Mouse (Mus musculus): ENCODE data around the gene Crocc2.
"Not testable (repeated sequence)": the region's sequence is repeated elsewhere in the genome, so short reads cannot be mapped to it uniquely, and the experiment has no call there.

Gene Crocc2

GRCm38 (mm10) chr1:93161921-93162320, 6.6 kb upstream of the Crocc2 start:
- in situ Hi-C loops (cut with MseI, MboI) = no loop called here

DNA sequence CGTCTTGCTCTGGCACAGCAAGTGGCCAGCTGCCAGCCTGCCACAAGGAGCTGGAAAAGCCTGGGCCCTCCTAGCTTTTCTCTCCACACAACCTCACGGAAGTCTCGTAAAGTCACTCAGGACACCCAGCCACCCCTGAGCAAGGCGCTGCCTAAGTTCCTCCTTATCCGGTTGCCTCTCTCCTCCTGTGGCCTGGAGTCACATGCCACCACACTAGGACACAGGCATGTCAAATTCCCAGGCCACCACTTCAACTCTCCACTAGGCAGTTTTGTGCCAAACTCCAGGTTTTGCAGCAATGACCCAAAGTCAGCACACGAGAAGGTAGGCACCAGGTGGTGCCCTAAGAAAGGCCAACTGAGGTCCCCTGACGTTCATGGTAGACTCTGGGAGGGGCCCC, 5.9 kb upstream of the Crocc2 start:
- in situ Hi-C loops (cut with MseI, MboI) = no loop called here

DNA sequence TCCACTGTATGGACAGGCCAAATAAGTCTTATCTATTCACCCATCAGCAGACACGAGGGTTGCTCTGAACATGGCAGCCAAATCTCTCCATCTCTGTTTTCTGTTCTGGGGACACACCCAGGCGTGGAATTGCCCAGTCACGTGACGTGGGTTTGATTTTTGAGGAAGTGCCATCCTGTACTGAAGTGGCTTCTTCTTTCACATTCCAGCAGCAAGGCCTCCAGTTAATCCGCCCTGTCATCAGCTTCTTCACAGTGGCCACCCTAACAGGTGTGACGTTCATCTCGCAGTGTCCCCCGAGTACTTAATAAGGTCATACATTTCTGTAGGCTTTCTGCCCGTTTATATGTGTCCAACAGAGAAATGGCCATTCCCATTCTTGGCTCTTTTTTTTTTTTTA, 3.1 kb upstream of the Crocc2 start:
- in situ Hi-C loops (cut with MseI, MboI) = no loop called here

DNA sequence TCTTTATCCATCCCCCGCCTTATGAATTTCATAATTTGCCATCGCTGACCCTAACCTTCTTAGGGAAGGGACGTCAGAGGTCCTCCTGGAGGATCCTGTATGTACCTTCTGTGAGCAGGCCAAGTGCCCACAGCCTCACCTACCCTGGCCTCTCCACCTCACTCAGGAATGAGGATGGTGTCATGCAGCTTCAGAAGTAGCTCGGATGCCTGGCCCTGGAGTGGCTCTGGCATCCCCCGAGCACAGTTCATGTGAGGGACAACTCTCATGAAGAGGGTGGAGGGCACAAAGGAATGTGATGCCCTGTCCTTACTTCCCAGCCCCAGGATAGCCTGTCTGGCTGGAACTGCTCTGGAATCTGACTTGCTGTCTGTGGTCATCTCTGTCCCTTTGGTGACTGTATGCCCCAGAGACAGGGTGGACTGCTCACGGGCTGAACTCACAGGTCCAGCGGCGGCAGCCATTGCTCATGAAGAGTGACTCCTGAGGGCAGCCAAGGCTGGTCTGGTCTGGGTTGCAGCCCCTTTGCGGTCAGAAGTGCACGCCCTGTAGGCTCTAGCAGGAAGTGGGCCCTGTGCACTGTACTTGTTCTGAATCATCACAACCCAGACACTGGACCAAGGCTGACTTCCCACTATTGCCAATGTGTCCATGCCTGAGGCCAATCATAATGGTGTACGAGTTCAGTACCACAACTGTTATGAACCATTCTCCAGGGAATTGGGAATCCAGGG, 2.0 kb upstream of the Crocc2 start:
- in situ Hi-C loops (cut with MseI, MboI) = no loop called here

GRCm38 (mm10) chr1:93173665-93174064, 5.1 kb downstream of the Crocc2 start:
- in situ Hi-C loops (cut with MseI, MboI) = no loop called here

DNA sequence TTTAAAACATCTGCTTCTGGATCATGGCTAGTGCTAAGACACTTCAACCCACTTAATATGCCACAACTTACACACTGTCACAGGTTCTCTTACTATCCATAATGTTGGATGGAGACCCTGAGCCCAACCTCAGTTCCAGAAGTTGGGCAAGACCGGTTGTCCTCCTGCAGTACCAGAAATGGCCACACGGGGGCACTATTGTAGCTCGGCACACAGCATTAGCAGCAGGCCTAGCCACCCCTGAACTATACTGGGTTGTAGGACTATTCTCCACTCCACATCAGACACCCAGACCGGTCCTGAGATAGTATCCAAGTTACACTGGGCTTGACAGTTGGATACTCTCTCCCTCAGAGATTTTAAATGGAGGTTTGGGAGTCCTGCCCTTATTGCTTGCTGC, 5.9 kb downstream of the Crocc2 start:
- in situ Hi-C loops (cut with MseI, MboI) = no loop called here

GRCm38 (mm10) chr1:93175849-93176248, 7.3 kb downstream of the Crocc2 start:
- in situ Hi-C loops (cut with MseI, MboI) = no loop called here

DNA sequence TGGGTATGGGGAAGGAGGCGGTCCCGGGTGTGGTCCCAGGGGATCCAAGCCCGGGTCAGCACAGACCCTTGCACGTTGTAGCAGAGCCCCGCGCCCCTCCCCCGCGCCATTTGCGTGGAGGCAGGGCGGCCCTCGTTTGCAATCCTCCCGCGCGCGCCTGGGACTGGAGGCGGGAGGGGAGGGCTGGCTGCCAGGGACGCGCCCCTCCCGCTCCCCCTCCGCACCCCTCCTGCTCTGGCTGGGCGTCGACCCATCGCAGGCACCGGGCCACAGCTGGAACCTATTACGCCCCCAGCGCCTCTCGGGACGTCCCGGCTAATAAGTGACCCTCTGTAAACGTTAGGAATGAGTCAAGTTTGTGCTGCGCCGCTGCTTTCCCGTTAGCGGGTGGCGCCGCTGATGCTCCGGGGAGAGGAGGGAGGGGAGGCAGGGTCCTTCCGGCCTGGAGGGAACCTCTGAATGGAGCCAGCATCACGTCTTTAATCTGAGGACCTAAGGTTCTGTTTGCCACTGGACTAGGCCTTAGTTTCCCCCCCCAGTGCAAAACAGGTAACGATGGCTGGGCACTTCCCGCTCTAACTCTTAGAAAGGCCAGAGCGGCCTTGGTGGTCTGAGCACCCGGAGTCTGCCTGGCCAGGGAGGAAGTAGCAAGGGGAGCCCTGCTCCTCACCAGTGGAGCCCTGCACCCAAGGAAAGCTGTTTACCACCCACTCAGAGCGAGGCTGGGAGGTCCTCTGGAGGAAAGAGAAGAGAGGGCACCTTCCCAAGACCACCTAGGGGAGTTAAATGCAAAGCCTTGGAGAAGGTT, 8.2 kb downstream of the Crocc2 start:
- in situ Hi-C loops (cut with MseI, MboI) = no loop called here

DNA sequence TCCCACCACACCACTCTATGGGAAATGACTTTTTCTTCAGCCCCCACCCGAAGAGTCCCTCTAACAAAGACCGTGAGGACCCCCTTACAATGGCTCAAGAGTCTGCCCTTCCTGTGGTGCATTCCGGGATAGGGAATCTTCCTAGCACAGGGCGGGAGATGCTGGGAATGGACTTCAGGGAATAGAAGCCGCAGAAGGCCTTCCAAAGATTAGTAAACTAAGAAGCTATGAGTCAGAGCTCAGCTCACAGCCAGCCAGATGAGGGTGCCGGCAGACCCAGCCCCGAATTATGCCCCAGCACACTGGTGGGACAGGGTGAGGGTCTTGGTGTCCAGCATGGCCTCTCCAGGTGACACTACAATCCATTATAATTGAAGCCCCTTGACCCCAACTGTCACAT, 13.8 kb downstream of the Crocc2 start:
- in situ Hi-C loops (cut with MseI, MboI) = no loop called here

DNA sequence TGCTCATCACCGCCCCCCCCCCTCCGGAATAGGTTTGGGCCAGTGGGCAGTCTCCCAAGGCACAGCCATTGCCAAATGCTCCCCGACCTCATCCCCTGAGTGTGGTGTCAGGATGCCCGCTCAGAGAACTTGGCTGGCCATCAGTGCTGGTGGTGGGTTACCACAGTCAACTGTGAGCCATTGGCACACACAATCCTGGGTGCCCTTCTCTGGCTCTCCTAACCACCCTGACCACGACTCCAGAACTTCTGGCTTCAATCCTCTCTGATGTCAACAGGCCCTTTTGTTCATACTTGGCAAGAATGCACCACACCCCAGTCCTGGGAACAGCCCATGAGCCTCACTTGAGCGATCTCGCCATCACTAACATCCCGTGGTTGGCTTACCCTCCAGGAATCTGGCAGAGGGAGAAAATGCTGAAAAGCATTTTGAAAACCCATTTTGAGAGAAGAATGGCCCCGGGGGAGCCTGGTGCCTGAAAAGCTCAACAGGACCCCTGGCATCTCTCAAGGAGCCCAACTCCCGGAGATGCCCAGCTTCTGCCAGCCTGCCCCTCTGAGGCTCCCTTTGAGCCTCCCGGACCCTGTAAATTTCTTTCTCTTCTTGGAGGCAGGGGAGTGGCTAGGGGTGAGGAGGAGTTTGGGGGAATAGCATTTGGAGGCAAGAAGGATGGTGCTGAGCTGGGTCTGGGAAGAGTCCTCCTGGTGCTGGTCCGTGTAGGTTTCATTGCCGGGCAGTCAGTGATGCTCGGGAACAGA, 15.7 kb downstream of the Crocc2 start:
- in situ Hi-C loops (cut with MseI, MboI) = no loop called here

DNA sequence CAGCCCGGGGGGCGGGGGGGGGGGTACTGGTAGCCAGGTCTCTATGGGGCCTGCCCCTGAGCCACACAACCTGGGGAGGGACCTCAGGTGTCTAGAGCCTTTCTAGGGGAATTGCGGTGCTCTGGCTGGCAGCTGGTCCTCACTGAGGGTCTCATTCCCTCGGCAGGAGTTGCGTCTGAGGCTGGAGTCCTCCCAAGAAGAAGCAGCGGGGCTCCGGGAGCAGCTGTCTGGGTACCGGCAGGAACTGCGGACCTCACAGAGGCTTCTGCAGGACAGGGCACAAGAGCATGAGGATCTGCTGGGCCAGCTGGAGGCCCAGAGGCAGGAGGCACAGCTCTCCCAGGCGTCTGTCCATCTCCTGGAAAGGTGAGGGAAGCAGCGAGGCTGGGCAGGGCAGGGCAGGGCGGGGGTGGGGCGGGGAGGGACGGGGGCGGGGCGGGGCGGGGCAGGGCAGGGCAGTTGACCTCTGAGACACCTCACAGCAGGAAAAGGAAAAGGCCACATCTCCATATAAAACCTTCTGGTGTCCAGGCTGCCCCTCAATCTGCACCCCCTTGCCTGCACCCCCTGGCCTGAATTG, 22.3 kb downstream of the Crocc2 start:
- in situ Hi-C loops (cut with MseI, MboI) = no loop called here

DNA sequence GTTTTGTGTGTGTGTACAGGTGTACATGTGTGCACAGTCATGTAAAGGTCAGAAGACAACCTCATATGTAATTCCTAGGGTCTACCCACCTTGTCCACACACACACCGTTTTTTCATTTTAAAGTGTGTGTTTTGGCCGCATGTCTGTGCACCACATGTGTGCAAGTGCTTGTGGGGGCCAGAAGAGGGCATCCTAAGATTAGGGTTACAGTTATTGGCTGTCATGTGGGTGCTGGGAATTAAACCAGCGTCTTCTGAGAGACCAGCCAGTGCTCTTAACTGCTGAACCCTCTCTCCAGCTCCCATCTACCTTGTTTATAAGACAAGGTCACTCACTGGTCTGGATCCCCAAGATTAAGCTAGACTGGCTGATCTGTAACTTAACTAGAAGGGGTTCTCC, 26.4 kb downstream of the Crocc2 start:
- in situ Hi-C loops (cut with MseI, MboI) = no loop called here

DNA sequence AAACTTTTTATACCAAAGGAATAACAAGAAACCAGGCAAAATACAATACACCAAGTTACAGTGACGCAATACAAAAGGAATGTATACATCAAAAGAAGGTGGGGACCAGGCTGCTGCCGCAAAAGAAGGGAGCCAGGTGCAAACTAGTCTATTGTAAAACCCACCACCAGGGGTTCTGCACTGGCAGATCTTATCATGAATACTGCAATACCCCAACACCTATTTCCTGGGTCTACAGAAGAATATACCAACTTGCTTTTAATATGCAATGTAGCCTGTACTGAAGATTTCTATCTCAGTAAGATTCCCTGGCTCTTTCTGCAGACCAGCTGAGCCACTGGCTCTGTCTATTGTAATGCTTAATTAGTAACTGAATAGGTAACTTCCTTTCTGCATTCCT, 28.9 kb downstream of the Crocc2 start:
- in situ Hi-C loops (cut with MseI, MboI) = not testable (repeated sequence)

- in situ Hi-C loops (cut with MseI, MboI) = no loop called here
These were observed 29.4 kb downstream of the Crocc2 start for GRCm38 (mm10) chr1:93197916-93198315.

GRCm38 (mm10) chr1:93206277-93206970, 37.9 kb downstream of the Crocc2 start:
- in situ Hi-C loops (cut with MseI, MboI) = no loop called here

GRCm38 (mm10) chr1:93207536-93208064, 39.1 kb downstream of the Crocc2 start:
- in situ Hi-C loops (cut with MseI, MboI) = no loop called here

- in situ Hi-C loops (cut with MseI, MboI) = no loop called here
These were observed 41.7 kb downstream of the Crocc2 start for GRCm38 (mm10) chr1:93210213-93210641.

DNA sequence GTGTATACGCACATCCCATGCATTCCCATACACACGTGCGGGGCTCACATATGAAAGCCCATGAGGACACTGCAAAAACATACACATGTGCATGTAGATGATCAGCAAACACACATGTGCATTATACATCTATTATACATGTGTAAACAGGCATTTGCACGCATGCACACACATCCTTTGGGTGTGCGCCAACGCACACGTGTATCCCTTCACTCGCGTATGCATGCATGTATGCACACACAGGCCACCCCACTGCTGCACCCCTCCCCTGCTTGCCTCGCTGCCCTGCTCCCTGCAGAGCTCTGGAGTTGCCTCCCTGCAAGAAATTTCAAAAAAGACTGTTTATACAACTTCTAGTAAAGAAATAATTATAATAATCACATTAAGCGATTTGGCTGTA, 42.5 kb downstream of the Crocc2 start:
- in situ Hi-C loops (cut with MseI, MboI) = no loop called here

DNA sequence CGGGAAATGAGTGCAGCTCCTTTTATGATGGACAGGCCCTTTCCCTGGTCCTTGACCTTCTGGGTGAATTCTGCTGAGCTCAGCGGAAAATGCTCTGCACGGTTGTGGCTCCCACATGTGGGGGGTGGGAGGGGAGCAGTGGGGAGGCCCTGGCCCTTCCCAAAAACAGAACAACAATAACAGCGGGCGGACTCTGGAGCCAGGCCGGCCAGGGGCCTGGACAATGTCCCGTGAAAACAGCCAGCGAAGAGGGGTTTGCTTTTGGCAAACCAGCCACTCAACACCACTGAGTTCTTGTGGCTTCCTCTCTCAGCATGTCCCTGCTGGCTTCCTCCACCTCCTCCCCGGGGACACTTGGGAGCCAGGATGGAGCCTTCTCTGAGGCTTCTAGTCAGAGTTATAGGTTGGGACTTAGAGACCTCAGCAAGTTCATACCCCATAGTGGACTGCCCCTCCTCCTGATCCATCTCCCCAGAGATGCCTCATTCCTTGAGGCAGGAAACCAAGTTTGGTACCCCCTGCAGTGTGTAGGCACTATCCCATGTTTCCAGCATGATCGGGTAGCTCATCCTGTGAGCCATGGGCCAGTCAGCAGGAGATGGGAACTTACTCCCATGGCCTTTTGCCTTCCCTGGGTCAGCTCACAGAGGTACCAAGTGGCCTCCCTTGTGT, 43.2 kb downstream of the Crocc2 start:
- in situ Hi-C loops (cut with MseI, MboI) = no loop called here

DNA sequence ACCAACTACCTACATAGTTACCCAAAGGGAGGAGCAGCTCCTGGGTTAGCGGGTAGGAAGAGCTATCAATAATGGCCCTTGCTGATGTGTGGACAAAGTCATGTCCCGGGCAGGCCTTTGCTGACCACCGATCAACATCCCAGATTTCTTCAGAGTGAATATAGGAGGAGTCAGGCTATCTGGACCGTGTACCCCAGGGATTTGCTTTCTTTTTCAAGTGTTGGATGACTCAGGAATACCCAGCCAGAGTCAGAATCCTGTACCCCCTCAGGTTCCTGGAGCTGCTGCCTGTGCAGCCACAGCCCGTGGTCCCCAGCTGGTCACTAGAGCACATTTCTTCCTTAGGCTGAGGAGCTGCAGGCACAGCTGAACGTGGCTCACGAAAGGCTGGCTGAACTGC, 43.9 kb downstream of the Crocc2 start:
- in situ Hi-C loops (cut with MseI, MboI) = no loop called here

DNA sequence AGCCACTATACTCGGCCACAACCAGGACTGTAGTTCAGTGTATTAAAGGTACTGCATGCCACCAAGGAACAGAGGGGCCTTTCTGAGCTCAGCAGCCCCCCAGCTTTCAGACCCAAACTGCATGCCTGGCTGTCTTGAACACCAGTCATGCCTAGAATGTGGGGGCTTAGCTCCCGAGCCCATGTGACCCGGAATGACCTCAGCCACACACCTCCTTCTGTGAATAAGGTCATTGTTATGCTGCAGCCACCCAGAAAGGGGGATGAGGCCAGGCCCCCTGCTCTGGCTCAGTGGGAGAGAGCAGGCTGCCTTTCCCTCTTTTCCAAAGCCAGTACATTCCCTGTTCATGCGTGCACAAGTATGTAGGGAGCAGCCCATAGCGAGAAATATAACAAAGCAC, 46.1 kb downstream of the Crocc2 start:
- in situ Hi-C loops (cut with MseI, MboI) = no loop called here
